Mouse (Mus musculus) brain, embryonic 14.5 days (tissue): ENCODE data around the gene Ranbp3.

ENCODE experiments used
- CTCF ChIP-seq: fragments of 200-500 bp; IDR thresholded peaks from 2 replicates; pipeline ENCODE4 v1.5.1; 2012; ENCODE audit warnings: inconsistent platforms, mild to moderate bottlenecking, moderate library complexity, borderline replicate concordance; ENCODE audit not compliant: insufficient read depth, insufficient read length; ENCODE audit errors: extremely low read depth
- POLR2A ChIP-seq: fragments of 200-500 bp; IDR thresholded peaks from 2 replicates; pipeline ENCODE4 v1.6.1; 2012; ENCODE audit warnings: mild to moderate bottlenecking, inconsistent platforms, borderline replicate concordance; ENCODE audit not compliant: poor library complexity, insufficient read depth, insufficient read length, severe bottlenecking; ENCODE audit errors: extremely low read depth

DNA sequence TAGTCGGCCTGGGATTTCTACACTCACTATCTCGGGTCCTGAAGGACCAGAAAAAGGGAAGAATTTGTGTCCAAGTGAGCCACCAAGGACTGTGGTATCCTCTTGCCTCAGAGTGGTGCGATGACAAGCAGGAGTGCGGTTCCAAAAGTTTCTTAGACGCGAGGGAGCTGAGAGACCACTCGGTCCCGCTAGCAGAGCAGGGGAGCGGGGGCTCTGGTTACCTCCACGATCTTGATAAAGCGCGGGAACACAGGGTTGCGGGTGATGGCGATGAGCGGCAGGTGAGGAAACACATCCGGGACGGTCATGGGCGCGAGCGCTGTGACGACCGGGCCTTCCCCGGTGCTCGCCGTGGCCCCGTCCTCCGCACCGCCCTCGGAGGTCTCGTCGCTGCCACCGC is 46.8 kb upstream of the Ranbp3 start:
- TF ChIP-seq CTCF (no peak), POLR2A (no peak)
